Mouse (Mus musculus) heart, adult 8-10 months (tissue): ENCODE measurements around the gene Trpm1. TPM values are rescaled to one million over a fixed set of nuclear protein-coding genes. Genes with fewer than 3 reads are reported as not detected.
A peak's percentile ranks its signal among the peaks of the same experiment; 100 is the strongest.

ENCODE experiments used
- DNase-seq: peaks from one replicate; pipeline ENCODE4 v3.0.0; 2022; ENCODE audit warnings: low spot score
- total RNA-seq, 4 experiments: library from RNA; stranded (reverse); gene quantifications; 2 replicates each; pipeline ENCODE4 v1.2.4; 2022

The Trpm1 gene
- total RNA-seq, 4 experiments from 2014 or later, result 0.31 to 0.66 TPM; not detected in 2

- no peak for DNase-seq
Observed at GRCm38 (mm10) chr7:64163890-64164289, 10.3 kb downstream of the Trpm1 start.

- peak; percentile 35 for DNase-seq
Observed at GRCm38 (mm10) chr7:64164997-64165396, 11.4 kb downstream of the Trpm1 start.

GRCm38 (mm10) chr7:64166025-64166424, 12.4 kb downstream of the Trpm1 start:
- DNase-seq, result no peak

- DNase-seq, result no peak
Observed at GRCm38 (mm10) chr7:64166724-64167123, 13.1 kb downstream of the Trpm1 start.

GRCm38 (mm10) chr7:64179310-64179709, 25.7 kb downstream of the Trpm1 start:
- DNase-seq, result peak; percentile 53

- DNase-seq, result no peak
Observed at GRCm38 (mm10) chr7:64185203-64185931, 31.7 kb downstream of the Trpm1 start.

GRCm38 (mm10) chr7:64185932-64186312, 32.3 kb downstream of the Trpm1 start:
- no peak for DNase-seq

GRCm38 (mm10) chr7:64192261-64192943, 38.8 kb downstream of the Trpm1 start:
- DNase-seq, result peak; percentile 51

- no peak for DNase-seq
Observed at GRCm38 (mm10) chr7:64193476-64193875, 39.8 kb downstream of the Trpm1 start.

GRCm38 (mm10) chr7:64196114-64196513, 42.5 kb downstream of the Trpm1 start:
- no peak for DNase-seq

- no peak for DNase-seq
Observed at GRCm38 (mm10) chr7:64208700-64209099, 55.1 kb downstream of the Trpm1 start.

- no peak for DNase-seq
Observed at GRCm38 (mm10) chr7:64212870-64213269, 59.2 kb downstream of the Trpm1 start.

GRCm38 (mm10) chr7:64214066-64214465, 60.4 kb downstream of the Trpm1 start:
- no peak for DNase-seq

- no peak for DNase-seq
Observed at GRCm38 (mm10) chr7:64215613-64216012, 62.0 kb downstream of the Trpm1 start.

GRCm38 (mm10) chr7:64217428-64217827, 63.8 kb downstream of the Trpm1 start:
- DNase-seq, result no peak

GRCm38 (mm10) chr7:64219765-64220164, 66.1 kb downstream of the Trpm1 start:
- no peak for DNase-seq

- DNase-seq, result no peak
Observed at GRCm38 (mm10) chr7:64223215-64223614, 69.6 kb downstream of the Trpm1 start.

- no peak for DNase-seq
Observed at GRCm38 (mm10) chr7:64226339-64227194, 72.9 kb downstream of the Trpm1 start.

- DNase-seq, result no peak
Observed at GRCm38 (mm10) chr7:64227586-64227985, 74.0 kb downstream of the Trpm1 start.

GRCm38 (mm10) chr7:64228300-64228699, 74.7 kb downstream of the Trpm1 start:
- no peak for DNase-seq

- no peak for DNase-seq
Observed at GRCm38 (mm10) chr7:64229911-64230310, 76.3 kb downstream of the Trpm1 start.

GRCm38 (mm10) chr7:64231001-64231400, 77.4 kb downstream of the Trpm1 start:
- no peak for DNase-seq
